Mouse (Mus musculus) cerebellum, adult 2 months (tissue): Measurements from ENCODE around the gene Tfpt.

ENCODE experiments used
- CTCF ChIP-seq: fragments of 200-500 bp; IDR thresholded peaks from 2 replicates; pipeline ENCODE4 v1.5.1; 2011; ENCODE audit warnings: low read depth, mild to moderate bottlenecking, control low read depth, low read length, moderate library complexity, borderline replicate concordance; ENCODE audit not compliant: insufficient read depth
- POLR2A ChIP-seq: fragments of 200-500 bp; IDR thresholded peaks from 2 replicates; pipeline ENCODE4 v1.6.1; 2011; ENCODE audit warnings: low read length, control low read depth, borderline replicate concordance; ENCODE audit not compliant: insufficient read depth

DNA sequence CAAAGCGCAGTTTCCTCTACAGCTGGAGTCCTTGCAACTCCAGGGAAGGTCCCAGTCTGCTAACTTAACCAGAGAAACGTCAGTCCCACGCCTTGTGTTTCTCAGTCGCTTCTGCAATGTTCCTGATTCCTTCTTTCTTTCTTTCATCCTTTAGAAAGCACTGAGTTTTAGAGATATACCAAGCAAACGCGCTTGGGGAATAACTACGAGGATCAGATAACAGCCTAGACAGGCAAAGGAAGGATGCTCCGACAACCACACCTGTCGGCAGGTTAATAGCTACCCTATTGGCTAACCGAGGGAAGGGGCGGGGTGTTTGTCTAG, 14.6 kb upstream of the Tfpt start:
- TF ChIP-seq CTCF: no peak
- peak; percentile 46; the same call in 1 of the 2 replicates for TF ChIP-seq POLR2A
